Mouse (Mus musculus): ENCODE results near the gene Icam4.

GRCm38 (mm10) chr9:21010362-21010761 lies 18.8 kb upstream of the Icam4 start:
- no peak for TF ChIP-seq CTCF (conservative IDR thresholded peaks at IDR 0.05; ENCODE audit: low read length)
- no peak for TF ChIP-seq POU5F1 (IDR thresholded peaks at IDR 0.05; ENCODE audit: borderline replicate concordance, low read length)
- no peak for TF ChIP-seq NANOG (IDR thresholded peaks at IDR 0.05; ENCODE audit: borderline replicate concordance, low read length)

Data from E14TG2a.4 (cell line).